Mouse (Mus musculus): ENCODE measurements around the gene Dlg2.

DNA sequence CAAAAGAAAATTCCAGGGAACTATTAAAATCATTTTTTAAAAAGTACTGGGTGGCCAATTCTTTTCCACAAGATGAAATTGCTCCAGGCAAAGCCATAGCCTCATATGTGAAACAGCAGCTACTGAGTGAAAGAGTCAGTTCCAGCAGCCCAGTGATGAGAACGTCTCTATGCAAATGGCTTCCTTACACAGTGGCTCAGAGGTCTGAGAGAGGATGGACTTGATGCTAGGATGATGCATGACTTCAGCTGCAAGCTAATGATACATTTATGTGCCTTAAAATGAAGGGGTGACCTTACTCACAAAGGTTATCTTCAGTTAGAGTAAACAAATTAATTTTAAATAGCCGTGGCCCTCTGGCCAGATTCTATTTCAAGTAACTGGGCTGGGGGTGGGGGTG is 1420.5 kb downstream of the Dlg2 start:
- TF ChIP-seq POLR2A (IDR thresholded peaks at IDR 0.05; ENCODE audit: control insufficient read depth, extremely low read depth, insufficient read depth, low read length, poor library complexity) (no peak), CTCF (IDR thresholded peaks at IDR 0.05; ENCODE audit: borderline replicate concordance, control insufficient read depth, extremely low read depth, insufficient read depth, low read length, poor library complexity) (no peak)
